Mouse (Mus musculus) kidney, postnatal 36 days (tissue): ENCODE results near the gene Nek11.
"Not testable (repeated sequence)": the region's sequence is repeated elsewhere in the genome, so short reads cannot be mapped to it uniquely, and the experiment has no call there.

Source experiments
- DNase-seq, 2 experiments: peaks; one replicate each; pipeline ENCODE4 v3.0.0; 2021 to 2022; ENCODE audit warnings: mixed read lengths in 2 of 2

Gene Nek11

DNA sequence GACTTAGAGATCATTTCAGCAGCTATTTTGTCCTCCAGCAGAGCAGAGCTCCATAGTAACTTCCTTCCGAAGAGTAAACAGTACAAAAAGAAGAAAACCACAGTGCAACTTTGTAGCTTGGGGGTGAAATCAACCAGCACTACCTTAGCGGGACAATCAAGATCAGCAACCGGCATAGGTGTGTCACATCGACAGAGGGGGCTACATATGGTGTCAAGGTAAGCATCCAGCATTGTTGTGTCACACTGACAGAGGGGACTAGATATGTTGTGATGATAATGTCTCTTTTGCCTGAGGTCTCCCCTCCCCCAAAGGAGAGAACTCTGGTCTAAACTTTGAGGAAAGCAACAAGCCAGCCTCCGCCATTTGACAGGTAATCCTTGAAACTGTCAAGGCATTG lies 260.8 kb downstream of the Nek11 start:
- DNase-seq = no peak

DNA sequence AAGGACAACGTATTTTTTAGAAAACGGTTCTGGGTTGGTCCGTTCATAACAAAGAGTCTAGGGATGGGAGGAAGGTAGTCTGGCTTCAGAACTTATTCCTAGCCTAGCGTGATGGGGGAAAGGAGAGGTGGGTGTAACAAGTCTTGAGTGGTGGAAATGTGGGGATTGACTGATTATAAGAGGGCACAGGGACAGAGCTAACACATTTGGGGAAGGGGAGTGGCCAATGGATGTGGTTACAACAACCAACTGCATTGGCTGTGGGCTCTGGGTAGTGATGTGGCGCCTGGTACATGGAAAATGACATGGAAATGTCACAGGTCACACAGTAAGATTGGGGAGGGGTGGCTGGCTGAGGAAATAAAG lies 263.3 kb downstream of the Nek11 start:
- DNase-seq = no peak

DNA sequence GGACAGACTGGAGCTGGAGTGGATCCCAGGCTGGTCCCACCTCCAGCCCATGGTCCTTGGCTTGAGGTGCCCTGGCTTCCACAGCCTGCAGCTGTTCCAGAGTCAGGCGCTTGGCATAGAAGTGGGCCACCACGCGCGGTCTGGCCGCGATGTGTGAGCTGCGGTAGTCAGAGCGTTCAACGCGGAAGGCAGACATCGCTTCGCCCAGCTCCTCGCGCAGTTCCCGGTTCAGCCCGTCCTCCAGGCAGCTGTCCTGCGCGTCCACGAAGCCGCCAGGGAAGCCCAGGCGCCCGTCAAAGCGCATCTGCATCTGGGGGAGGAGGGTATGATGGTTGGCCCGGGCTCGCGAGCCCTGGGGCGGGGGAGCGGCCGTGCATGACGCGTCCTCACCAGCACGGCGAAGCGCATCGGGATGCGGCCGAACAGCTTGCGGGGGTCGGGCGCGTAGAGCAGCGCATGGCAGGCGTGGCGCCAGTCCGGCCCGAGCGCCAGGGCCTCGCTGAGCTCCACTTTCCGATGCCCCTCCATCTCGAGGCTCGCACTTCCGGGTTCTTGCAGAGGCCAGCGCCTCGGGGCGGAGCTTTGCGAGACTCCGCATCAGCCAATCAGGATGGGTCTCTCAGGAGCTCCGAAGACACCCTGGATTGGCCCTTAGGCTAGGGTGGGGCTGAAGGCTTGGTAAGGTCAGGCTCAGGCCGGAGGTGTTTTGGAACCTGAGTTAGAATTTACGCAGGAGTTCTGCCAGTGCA lies 263.9 kb downstream of the Nek11 start, which contains the start of gene Nudt16:
Nudt16 (minus strand) TSS at position 572 of the 749 bp plus-strand sequence.
- peak; percentile 93 to 94 for DNase-seq

DNA sequence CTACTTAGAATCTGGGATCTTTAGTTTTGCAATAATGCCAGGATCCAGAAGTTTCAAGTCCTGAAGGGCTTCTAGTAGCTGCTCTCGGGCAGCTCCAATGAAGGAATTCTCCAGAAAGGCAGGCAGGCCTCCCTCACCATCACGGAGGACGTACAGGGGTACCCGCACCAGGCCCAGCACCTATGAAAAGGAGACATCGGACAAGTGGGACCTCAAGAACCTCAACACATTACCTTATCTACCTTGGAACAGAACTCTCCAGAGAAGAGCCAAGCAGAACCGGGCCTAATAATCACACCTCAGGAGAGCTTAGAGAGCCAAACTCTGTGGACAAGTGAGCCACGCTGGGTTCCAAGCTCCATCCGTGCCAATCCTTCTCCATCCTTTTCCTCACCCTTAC lies 265.0 kb downstream of the Nek11 start:
- DNase-seq = no peak

DNA sequence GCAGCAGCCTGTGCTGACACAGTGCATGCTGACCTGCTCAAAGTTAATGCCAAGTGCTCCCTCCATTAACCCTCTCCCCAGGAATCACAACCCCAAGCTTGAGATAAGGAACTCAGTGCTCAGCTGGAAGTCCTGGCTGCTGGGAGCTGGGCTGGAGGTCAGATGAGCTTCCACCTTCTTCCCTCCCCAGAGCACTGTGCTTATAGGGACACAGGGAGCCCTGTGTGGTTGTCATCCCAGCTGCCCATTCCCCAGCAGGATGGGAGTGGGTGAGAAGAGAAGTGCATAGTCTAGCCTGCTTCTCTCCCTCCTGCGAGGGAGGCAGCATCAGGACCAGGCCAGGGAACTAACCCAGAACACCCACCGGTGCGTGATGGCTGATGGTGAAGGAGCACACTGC lies 270.1 kb downstream of the Nek11 start:
- not testable (repeated sequence) for DNase-seq
